Mouse (Mus musculus): ENCODE results near the gene Skiv2l. TPM values are rescaled to one million over a fixed set of nuclear protein-coding genes. Genes with fewer than 3 reads are reported as not detected.
A peak's percentile ranks its signal among the peaks of the same experiment; 100 is the strongest.

Skiv2l gene
- polyA plus RNA-seq, 2 experiments, result 15.0 to 21.4 TPM

DNA sequence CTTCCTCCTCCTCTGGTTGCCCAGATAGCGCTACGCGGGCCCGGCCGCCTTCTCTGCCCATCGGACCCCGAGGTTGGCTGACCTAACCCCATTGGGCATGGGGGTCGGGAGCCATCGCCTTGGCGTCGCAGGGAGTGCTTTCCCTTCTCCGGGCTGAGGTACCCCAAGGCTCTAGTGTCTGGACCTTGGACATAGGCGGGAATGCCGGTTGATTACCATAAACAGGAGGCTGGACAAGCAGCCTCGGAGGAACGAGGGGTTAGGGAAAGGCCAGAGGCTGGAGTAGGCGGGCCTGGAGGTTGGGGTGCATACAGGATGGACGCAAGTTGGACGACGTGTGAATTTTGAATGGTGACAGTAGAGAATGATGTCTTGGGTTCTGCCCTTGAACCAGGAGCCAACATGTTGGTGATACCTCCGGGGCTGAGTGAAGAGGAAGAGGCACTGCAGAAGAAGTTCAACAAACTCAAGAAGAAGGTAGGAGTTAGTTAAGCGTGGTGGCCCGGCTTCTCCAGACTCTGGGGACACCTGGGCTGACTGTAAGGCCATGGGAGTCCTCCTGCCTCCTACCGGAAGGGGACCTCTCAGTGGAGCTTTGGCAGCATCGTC lies 611 bp upstream of the Skiv2l start:
- H3K27ac ChIP-seq, result peak overlapping the region; percentile 8; the same call in 1 of the 2 replicates
- no peaks in the 10 kb centered on the region for H3K9me3 ChIP-seq (ENCODE audit: control insufficient read depth, low read length)
- WGBS (ENCODE audit: insufficient replicate concordance), result 2% methylated on average over 25 of the region's 25 CpGs
- TF ChIP-seq CTCF (IDR thresholded peaks at IDR 0.05; ENCODE audit: low read depth) (no peak), EP300 (IDR thresholded peaks at IDR 0.05; ENCODE audit: low read depth) (no peak)
- H3K4me1 ChIP-seq (replicated peaks; ENCODE audit: control insufficient read depth in 2 of 2, insufficient read depth in 2 of 2, low read length in 1 of 2), result peaks cover 6 to 7% of the 10 kb centered on the region in 2 experiments; a peak in 3 of 4 replicates
- DNase-seq (ENCODE audit: low read depth in 3 of 3, low spot score in 3 of 3) (no peak), ATAC-seq (ENCODE audit: insufficient read depth) (peak; percentile 9)
- H3K36me3 ChIP-seq (replicated peaks; ENCODE audit: control insufficient read depth, insufficient read depth, low read depth), result peaks cover 17% of the 10 kb centered on the region
- peak overlapping the region; percentile 83 for H3K4me2 ChIP-seq (ENCODE audit: low read depth)
- H3K9ac ChIP-seq (replicated peaks), result peak overlapping the region; percentile 74
- peak overlapping the region; percentile 68 to 83 for H3K4me3 ChIP-seq (ENCODE audit: insufficient read depth in 1 of 2, low read depth in 2 of 2, low read length in 2 of 2)
- H3K27me3 ChIP-seq (ENCODE audit: control insufficient read depth, insufficient read depth, low read length), result no peaks in the 10 kb centered on the region

- Histone ChIP-seq H3K4me1 (replicated peaks; ENCODE audit: control insufficient read depth in 2 of 2, insufficient read depth in 2 of 2, low read length in 1 of 2) (peaks cover 6 to 7% of the 10 kb centered on the region in 2 experiments; a peak in 3 of 4 replicates), H3K4me3 (ENCODE audit: insufficient read depth in 1 of 2, low read depth in 2 of 2, low read length in 2 of 2) (no peak overlapping the region), H3K9me3 (ENCODE audit: control insufficient read depth, low read length) (no peaks in the 10 kb centered on the region), H3K27ac (no peak overlapping the region), H3K4me2 (ENCODE audit: low read depth) (no peak overlapping the region), H3K9ac (replicated peaks) (no peak overlapping the region), H3K27me3 (ENCODE audit: control insufficient read depth, insufficient read depth, low read length) (no peaks in the 10 kb centered on the region), H3K36me3 (replicated peaks; ENCODE audit: control insufficient read depth, insufficient read depth, low read depth) (peaks cover 18% of the 10 kb centered on the region)
- TF ChIP-seq EP300 (IDR thresholded peaks at IDR 0.05; ENCODE audit: low read depth) (no peak), CTCF (IDR thresholded peaks at IDR 0.05; ENCODE audit: low read depth) (no peak)
- ATAC-seq (ENCODE audit: insufficient read depth) (no peak), DNase-seq (ENCODE audit: low read depth in 3 of 3, low spot score in 3 of 3) (no peak)
- WGBS (ENCODE audit: insufficient replicate concordance), result 81% methylated on average over 7 of the region's 7 CpGs
These were observed 2.4 kb downstream of the Skiv2l start for GRCm38 (mm10) chr17:34847615-34848014.

DNA sequence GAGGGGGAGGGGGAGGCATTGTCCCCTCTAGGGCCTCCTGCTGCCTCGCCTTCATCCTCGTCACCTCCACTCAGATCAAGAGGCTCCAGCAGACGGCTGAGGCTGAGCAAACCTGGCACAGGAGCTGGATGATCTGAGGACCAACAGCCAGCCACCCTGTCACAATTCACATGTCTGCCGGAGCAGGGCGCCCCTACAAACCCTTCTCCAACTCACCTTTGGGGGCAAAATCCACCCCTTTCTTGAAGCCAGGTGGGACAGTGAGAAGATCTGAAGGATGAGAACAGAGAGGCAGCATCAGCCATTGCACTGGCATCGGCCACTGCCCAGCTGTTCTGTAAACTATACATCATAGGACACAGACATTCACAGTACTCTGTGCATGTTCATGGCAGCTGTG lies 2.8 kb downstream of the Skiv2l start:
- Histone ChIP-seq H3K9me3 (ENCODE audit: control insufficient read depth, low read length) (no peaks in the 10 kb centered on the region), H3K4me2 (ENCODE audit: low read depth) (no peak overlapping the region), H3K27ac (no peak overlapping the region), H3K9ac (replicated peaks) (no peak overlapping the region), H3K36me3 (replicated peaks; ENCODE audit: control insufficient read depth, insufficient read depth, low read depth) (peaks cover 19% of the 10 kb centered on the region), H3K4me3 (ENCODE audit: insufficient read depth in 1 of 2, low read depth in 2 of 2, low read length in 2 of 2) (no peak overlapping the region), H3K27me3 (ENCODE audit: control insufficient read depth, insufficient read depth, low read length) (no peaks in the 10 kb centered on the region), H3K4me1 (replicated peaks; ENCODE audit: control insufficient read depth in 2 of 2, insufficient read depth in 2 of 2, low read length in 1 of 2) (peaks cover 6 to 7% of the 10 kb centered on the region in 2 experiments; a peak in 3 of 4 replicates)
- DNase-seq (ENCODE audit: low read depth in 3 of 3, low spot score in 3 of 3), result no peak
- WGBS (ENCODE audit: insufficient replicate concordance), result 82% methylated on average over 6 of the region's 6 CpGs
- TF ChIP-seq EP300 (IDR thresholded peaks at IDR 0.05; ENCODE audit: low read depth) (no peak), CTCF (IDR thresholded peaks at IDR 0.05; ENCODE audit: low read depth) (no peak)
- no peak for ATAC-seq (ENCODE audit: insufficient read depth)

- DNase-seq (ENCODE audit: low read depth in 3 of 3, low spot score in 3 of 3) (no peak), ATAC-seq (ENCODE audit: insufficient read depth) (no peak)
- Histone ChIP-seq H3K4me1 (replicated peaks; ENCODE audit: control insufficient read depth in 2 of 2, insufficient read depth in 2 of 2, low read length in 1 of 2) (peaks cover 9 to 11% of the 10 kb centered on the region in 2 experiments), H3K4me3 (ENCODE audit: insufficient read depth in 1 of 2, low read depth in 2 of 2, low read length in 2 of 2) (no peak overlapping the region), H3K9ac (replicated peaks) (no peak overlapping the region), H3K27me3 (ENCODE audit: control insufficient read depth, insufficient read depth, low read length) (no peaks in the 10 kb centered on the region), H3K9me3 (ENCODE audit: control insufficient read depth, low read length) (no peaks in the 10 kb centered on the region), H3K36me3 (replicated peaks; ENCODE audit: control insufficient read depth, insufficient read depth, low read depth) (peaks cover 26% of the 10 kb centered on the region), H3K27ac (no peak overlapping the region), H3K4me2 (ENCODE audit: low read depth) (no peak overlapping the region)
- 84% methylated on average over 13 of the region's 13 CpGs for whole genome bisulfite sequencing (ENCODE audit: insufficient replicate concordance)
- TF ChIP-seq CTCF (IDR thresholded peaks at IDR 0.05; ENCODE audit: low read depth), result no peak
- no peak for TF ChIP-seq EP300 (IDR thresholded peaks at IDR 0.05; ENCODE audit: low read depth)
These were observed 5.1 kb downstream of the Skiv2l start for GRCm38 (mm10) chr17:34844884-34845283.

- peak overlapping the region; percentile 48 for H3K9ac ChIP-seq (replicated peaks)
- TF ChIP-seq EP300 (IDR thresholded peaks at IDR 0.05; ENCODE audit: low read depth) (no peak), CTCF (IDR thresholded peaks at IDR 0.05; ENCODE audit: low read depth) (0 out of 2 replicates have a peak, but pooled peaks have one; percentile 2)
- H3K4me1 ChIP-seq (replicated peaks; ENCODE audit: control insufficient read depth in 2 of 2, insufficient read depth in 2 of 2, low read length in 1 of 2), result peaks cover 10 to 12% of the 10 kb centered on the region in 2 experiments
- ATAC-seq (ENCODE audit: insufficient read depth), result no peak
- H3K27ac ChIP-seq, result peak overlapping the region; percentile 22
- H3K4me3 ChIP-seq (ENCODE audit: insufficient read depth in 1 of 2, low read depth in 2 of 2, low read length in 2 of 2), result no peak overlapping the region
- H3K27me3 ChIP-seq (ENCODE audit: control insufficient read depth, insufficient read depth, low read length), result no peaks in the 10 kb centered on the region
- WGBS (ENCODE audit: insufficient replicate concordance), result 73% methylated on average over 6 of the region's 6 CpGs
- peak overlapping the region; percentile 22; the same call in 1 of the 2 replicates for H3K4me2 ChIP-seq (ENCODE audit: low read depth)
- peaks cover 30% of the 10 kb centered on the region for H3K36me3 ChIP-seq (replicated peaks; ENCODE audit: control insufficient read depth, insufficient read depth, low read depth)
- no peak for DNase-seq (ENCODE audit: low read depth in 3 of 3, low spot score in 3 of 3)
- no peaks in the 10 kb centered on the region for H3K9me3 ChIP-seq (ENCODE audit: control insufficient read depth, low read length)
These were observed 9.2 kb downstream of the Skiv2l start for GRCm38 (mm10) chr17:34840736-34841307.
